Comparison of ENCODE assay signal across 30 mouse cellular contexts in the genomic region with DNA sequence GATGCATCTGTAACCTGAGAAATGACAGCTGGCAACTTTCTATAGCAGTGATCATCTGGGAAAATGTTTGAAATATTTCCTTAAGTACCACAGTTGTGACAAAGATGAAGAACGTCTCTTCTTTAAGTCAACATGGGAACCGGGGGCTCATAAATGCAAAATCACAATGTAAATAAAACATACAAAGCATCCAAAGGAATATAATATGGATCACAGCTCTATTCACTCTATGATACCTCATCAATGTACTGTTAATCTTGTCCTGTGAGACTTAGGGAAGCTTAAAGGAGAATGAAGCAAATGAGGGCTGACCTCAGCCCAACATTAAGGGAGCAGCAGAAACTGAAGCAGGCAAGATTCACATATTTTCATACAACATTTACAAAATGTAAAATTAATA.
"Had no signal": no experiment of that assay in that cellular context is flagged by ENCODE, and none has a peak within 500 bp of the region (broad histone marks: within the 10 kb centered on the region; RNA-seq: fewer than 3 reads in every experiment).

No protein-coding gene starts in this region.

- ATAC-seq: liver, embryonic 12.5 days; liver, postnatal 0 days; lung, postnatal 0 days; midbrain, embryonic 13.5 days; midbrain, embryonic 15.5 days; midbrain, embryonic 16.5 days had no signal

- H3K27ac ChIP-seq: left cerebral cortex, adult 2 months; limb, embryonic 10.5 days; limb, embryonic 12.5 days; limb, embryonic 13.5 days; limb, embryonic 15.5 days; liver, embryonic 12.5 days; liver, embryonic 13.5 days; liver, embryonic 14.5 days; liver, embryonic 15.5 days; lung, embryonic 15.5 days; macrophage; midbrain, embryonic 10.5 days; midbrain, embryonic 12.5 days; midbrain, embryonic 13.5 days; midbrain, embryonic 15.5 days; neural tube, embryonic 12.5 days had no signal

- H3K4me1 ChIP-seq: limb, embryonic 10.5 days; limb, embryonic 12.5 days; limb, embryonic 13.5 days; limb, embryonic 15.5 days; liver, embryonic 12.5 days; liver, embryonic 13.5 days; liver, embryonic 15.5 days; lung, embryonic 15.5 days; megakaryocyte, embryonic 14.5 days; midbrain, embryonic 10.5 days; midbrain, embryonic 12.5 days; midbrain, embryonic 13.5 days; midbrain, embryonic 15.5 days; neural tube, embryonic 12.5 days had no signal

- H3K4me3 ChIP-seq: left cerebral cortex, adult 2 months; limb, embryonic 10.5 days; limb, embryonic 12.5 days; limb, embryonic 13.5 days; limb, embryonic 15.5 days; liver, embryonic 12.5 days; liver, embryonic 13.5 days; liver, embryonic 15.5 days; lung, embryonic 15.5 days; megakaryocyte, embryonic 14.5 days; midbrain, embryonic 10.5 days; midbrain, embryonic 12.5 days; midbrain, embryonic 13.5 days; midbrain, embryonic 15.5 days; myocyte; neural tube, embryonic 12.5 days had no signal

- H3K9ac ChIP-seq: limb, embryonic 12.5 days; limb, embryonic 13.5 days; limb, embryonic 15.5 days; liver, embryonic 12.5 days; liver, embryonic 13.5 days; liver, embryonic 14.5 days; liver, embryonic 15.5 days; liver, postnatal 0 days; lung, embryonic 15.5 days; midbrain, embryonic 12.5 days; midbrain, embryonic 13.5 days; midbrain, embryonic 15.5 days; neural tube, embryonic 12.5 days had no signal

- H3K36me3 ChIP-seq: limb, embryonic 10.5 days; limb, embryonic 12.5 days; limb, embryonic 13.5 days; limb, embryonic 15.5 days; liver, embryonic 12.5 days; liver, embryonic 13.5 days; liver, embryonic 15.5 days; lung, embryonic 15.5 days; midbrain, embryonic 10.5 days; midbrain, embryonic 12.5 days; midbrain, embryonic 13.5 days; midbrain, embryonic 15.5 days; neural tube, embryonic 12.5 days had no signal

- H3K9me3 ChIP-seq: limb, embryonic 10.5 days; limb, embryonic 12.5 days; limb, embryonic 13.5 days; limb, embryonic 15.5 days; liver, embryonic 12.5 days; liver, embryonic 13.5 days; liver, embryonic 15.5 days; lung, embryonic 15.5 days; megakaryocyte, embryonic 14.5 days; midbrain, embryonic 10.5 days; midbrain, embryonic 12.5 days; midbrain, embryonic 13.5 days; midbrain, embryonic 15.5 days; neural tube, embryonic 12.5 days had no signal

- DNase-seq: left cerebral cortex, postnatal 4 days; liver; liver, embryonic 13.5 days; liver, postnatal 0 days; lung, adult 18-20 months; lung, postnatal 10 days; lung, postnatal 36 days; lung, postnatal 4 days; midbrain, embryonic 14.5 days had no signal

- H3K4me2 ChIP-seq: limb, embryonic 12.5 days; limb, embryonic 13.5 days; limb, embryonic 15.5 days; liver, embryonic 11.5 days; liver, embryonic 12.5 days; liver, embryonic 13.5 days; liver, embryonic 15.5 days; lung, embryonic 15.5 days; midbrain, embryonic 11.5 days; midbrain, embryonic 12.5 days; midbrain, embryonic 13.5 days; midbrain, embryonic 15.5 days; neural tube, embryonic 12.5 days had no signal

- H3K27me3 ChIP-seq: limb, embryonic 12.5 days; limb, embryonic 13.5 days; limb, embryonic 15.5 days; liver, embryonic 12.5 days; liver, embryonic 13.5 days; liver, embryonic 15.5 days; lung, embryonic 15.5 days; megakaryocyte, embryonic 14.5 days; midbrain, embryonic 12.5 days; midbrain, embryonic 13.5 days; midbrain, embryonic 15.5 days; neural tube, embryonic 12.5 days had no signal
